Mouse (Mus musculus) adrenal gland, postnatal 36 days (tissue): ENCODE measurements at regions not wholly inside any gene's neighbourhood (a gene's known extent, or its start where the extent isn't known, plus 50 kb on each side); places are given as distances from the start of the nearest gene placed in this dataset.
"Not testable (repeated sequence)": the region's sequence is repeated elsewhere in the genome, so short reads cannot be mapped to it uniquely, and the experiment has no call there.

Experiments
- DNase-seq, 2 experiments: peaks; one replicate each; pipeline ENCODE4 v3.0.0; 2021; ENCODE audit warnings: mixed read lengths in 1 of 2

- no peak for DNase-seq
These were observed 322.5 kb downstream of the Ajap1 start for GRCm38 (mm10) chr4:153160115-153160514.

DNA sequence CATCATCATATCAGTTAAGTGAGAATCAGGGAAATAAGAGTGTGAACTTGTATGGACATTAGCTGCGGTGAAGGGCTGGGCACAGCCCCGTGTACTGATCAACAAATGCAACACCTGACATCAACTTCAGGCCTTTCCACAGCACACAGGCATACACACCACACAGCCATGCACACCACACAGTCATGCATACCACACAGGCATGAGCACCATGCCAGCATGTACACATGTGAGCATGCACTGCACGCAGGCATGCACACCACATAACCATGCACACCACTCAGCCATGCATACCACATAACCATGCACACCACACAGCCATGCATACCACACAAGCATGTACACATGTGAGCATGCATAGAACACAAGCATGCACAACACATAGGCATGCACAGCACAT, 325.0 kb downstream of the Ajap1 start:
- no peak for DNase-seq

- DNase-seq, result not testable (repeated sequence)
These were observed 329.7 kb downstream of the Ajap1 start for GRCm38 (mm10) chr4:153152923-153153322.

DNA sequence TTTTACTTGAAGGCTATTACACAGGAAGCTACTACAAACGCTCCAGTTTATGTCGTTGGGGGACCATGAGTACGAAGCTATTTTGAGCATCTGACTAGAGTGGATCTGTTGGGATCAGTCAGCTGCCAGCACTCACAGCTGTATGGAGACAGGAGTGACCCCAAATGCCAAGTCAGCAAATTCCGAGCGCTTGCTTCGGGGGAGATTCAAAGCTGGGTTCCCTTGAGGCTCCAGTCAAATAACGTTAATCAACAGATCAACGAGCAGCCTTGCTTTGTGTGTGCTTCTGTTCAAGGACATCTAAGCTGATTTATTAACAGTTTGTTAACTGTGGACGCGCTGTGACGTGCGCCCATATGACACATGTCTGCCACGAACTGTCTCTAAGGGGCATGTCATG, 349.5 kb downstream of the Ajap1 start:
- DNase-seq, result no peak

DNA sequence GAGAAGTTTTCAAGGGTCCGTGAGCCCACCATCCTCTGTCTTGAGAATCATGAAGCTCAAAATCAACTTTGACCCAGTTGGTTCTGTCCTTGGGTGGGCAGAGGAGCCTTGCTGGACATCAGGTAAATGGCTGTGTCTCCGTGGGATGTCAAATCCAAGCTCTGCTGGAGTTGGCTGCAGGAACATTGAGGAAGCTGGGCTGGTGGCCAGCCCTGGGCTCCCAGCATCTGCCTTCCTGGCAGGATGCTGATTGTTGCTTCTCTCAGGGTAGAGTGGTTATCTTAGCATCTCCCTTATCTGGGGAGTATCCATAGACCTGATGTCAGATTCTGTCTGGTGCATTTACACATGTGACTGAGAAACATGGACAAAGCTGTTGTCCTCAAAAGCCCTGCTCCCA, 353.3 kb downstream of the Ajap1 start:
- DNase-seq, result no peak

GRCm38 (mm10) chr4:153128162-153128561, 354.4 kb downstream of the Ajap1 start:
- no peak for DNase-seq

- DNase-seq, result no peak
These were observed 362.1 kb downstream of the Ajap1 start for GRCm38 (mm10) chr4:153120480-153120879.

GRCm38 (mm10) chr4:153119647-153120102, 362.9 kb downstream of the Ajap1 start:
- no peak for DNase-seq

GRCm38 (mm10) chr4:153118824-153119646, 363.6 kb downstream of the Ajap1 start:
- DNase-seq, result no peak

GRCm38 (mm10) chr4:153114998-153115397, 367.6 kb downstream of the Ajap1 start:
- no peak for DNase-seq

- no peak for DNase-seq
These were observed 369.0 kb downstream of the Ajap1 start for GRCm38 (mm10) chr4:153113577-153113976.

DNA sequence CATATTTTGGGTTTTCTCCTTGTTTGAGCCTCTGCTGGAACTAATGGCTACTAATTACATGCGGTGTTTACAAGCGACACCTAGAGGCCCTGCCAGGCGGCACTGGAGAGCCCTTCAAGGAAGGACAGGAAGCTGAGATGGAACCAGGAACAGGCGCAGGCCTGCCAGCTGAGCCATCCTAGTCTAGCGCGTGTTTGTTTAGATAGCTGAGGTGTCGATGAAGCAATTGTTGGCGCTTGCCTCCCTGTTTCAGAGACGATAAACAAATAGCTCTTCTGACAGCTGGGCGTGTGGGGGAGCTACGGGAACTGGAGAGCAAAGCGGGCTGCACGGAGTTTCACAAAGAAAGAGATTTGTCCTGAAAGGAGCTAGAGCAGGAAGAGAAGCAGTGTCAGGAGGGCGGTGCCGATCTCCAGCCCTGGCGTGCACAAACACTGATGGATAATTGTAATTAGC, 372.3 kb downstream of the Ajap1 start:
- no peak for DNase-seq

DNA sequence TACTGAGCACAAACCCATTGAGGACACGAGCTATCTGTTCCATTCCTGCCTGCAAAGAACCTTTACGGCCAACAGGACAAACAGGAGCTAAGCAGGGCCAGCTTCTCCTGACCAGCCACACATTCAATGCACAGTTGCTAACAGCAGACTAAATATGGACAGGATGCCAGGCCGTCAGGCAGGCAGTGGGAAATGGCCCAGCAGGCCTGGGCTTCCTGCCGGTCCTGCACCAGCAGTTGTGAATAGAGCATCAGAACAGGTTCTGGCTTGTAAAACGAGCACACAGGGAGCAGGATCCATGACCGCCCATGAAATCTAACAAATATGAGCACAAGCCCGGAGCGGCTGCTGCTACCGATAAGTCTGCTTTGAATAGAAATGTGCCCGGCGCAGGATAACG, 384.0 kb downstream of the Ajap1 start:
- DNase-seq, result no peak

DNA sequence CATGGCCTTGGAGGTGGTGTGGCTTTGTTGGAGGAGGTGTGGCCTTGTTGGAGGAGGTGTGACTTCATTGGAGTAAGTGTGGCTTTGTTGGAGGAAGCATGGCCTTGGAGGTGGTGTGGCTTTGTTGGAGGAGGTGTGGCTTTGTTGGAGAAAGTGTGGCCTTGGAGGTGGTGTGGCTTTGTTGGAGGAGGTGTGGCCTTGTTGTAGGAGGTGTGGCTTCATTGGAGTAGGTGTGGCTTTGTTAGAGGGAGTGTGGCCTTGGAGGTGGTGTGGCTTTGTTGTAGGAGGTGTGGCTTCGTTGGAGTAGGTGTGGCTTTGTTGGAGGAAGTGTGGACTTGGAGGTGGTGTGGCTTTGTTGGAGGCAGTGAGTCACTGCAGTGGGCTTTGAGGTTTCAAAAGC, 385.0 kb downstream of the Ajap1 start:
- DNase-seq, result no peak

- DNase-seq, result no peak
These were observed 389.5 kb downstream of the Ajap1 start for GRCm38 (mm10) chr4:153093129-153093528.

DNA sequence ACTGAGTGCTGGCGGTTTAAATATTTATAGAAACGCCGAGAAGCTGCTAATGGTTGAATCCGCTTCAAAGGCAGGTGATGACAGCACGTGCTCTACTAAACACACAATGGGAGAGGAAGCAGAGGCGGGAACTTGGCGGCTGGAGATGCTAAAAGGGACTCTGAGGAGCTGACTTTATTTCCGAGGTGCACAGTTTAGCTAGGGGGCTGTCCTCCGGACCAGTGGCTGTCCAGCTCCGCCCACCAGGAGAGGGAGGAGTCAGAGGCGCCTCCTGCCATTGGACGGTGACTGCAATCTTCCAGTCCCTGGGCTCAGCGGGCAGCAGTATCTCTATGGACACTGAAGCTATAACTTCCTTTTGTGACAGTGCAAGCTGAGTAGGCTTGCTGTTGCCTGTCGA, 400.4 kb downstream of the Ajap1 start:
- no peak for DNase-seq

DNA sequence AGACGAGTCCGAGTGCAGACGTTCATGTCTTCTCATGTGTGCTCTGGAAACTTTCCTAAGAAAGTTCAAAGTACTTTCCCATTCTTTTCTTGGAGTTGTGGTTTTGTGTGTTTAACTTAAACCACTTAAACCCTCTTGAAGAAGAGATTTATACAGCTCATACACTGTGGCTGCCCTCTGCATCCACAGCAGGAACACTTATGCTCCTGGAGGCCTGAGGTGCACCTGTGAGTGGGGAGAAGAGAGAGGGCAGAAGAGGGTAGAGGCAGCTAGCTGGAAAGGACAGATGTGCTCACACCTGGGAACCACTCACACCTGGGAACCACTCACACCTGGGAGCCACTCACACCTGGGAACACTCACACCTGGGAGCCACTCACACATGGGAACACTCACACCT, 408.0 kb downstream of the Ajap1 start:
- no peak for DNase-seq

GRCm38 (mm10) chr4:153070190-153070745, 412.3 kb downstream of the Ajap1 start:
- no peak for DNase-seq

DNA sequence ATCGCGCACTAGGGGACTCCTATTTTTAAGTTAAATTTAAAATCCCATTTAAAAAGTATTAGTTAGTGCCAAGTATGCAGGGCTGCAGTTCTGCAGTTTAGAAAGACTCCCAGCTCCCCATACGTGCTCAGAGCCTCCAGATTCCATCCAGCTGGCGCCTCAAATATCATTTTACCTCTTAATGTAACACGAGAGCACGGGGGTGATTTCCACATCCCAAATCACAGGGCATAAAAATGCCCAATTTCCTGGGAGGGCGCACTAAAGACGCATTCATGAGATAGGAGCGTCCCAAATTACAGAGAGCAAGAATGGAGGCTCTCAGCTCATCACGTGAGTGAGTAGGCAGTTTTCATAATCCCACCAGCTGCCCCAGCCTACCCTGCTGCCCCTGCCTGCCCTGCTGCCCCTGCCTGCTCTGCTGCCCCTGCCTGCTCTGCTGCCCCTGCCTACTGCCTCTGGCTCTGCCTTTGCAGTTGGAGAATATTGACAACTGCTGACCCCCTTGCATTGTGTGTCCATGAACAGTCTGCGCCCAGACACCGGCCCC, 414.1 kb downstream of the Ajap1 start:
- no peak for DNase-seq

GRCm38 (mm10) chr4:153064021-153064605, 418.5 kb downstream of the Ajap1 start:
- no peak for DNase-seq

GRCm38 (mm10) chr4:153063402-153063801, 419.2 kb downstream of the Ajap1 start:
- DNase-seq, result no peak

- DNase-seq, result no peak
These were observed 424.5 kb downstream of the Ajap1 start for GRCm38 (mm10) chr4:153058152-153058551.

- no peak for DNase-seq
These were observed 458.9 kb downstream of the Ajap1 start for GRCm38 (mm10) chr4:153023711-153024110.
